Mouse (Mus musculus) CH12.LX (cell line): ENCODE results near the gene Map2k4.

Source experiments
- CHD2 ChIP-seq: IDR thresholded peaks from 2 replicates; pipeline ENCODE4 v1.6.1; 2011; ENCODE audit warnings: low read length, improper control_type of control experiment
- CTCF ChIP-seq, 2 experiments: IDR thresholded peaks in 1 of 2; conservative IDR thresholded peaks in 1 of 2; 2 replicates each; pipeline ENCODE4 v1.5.1; 2011 to 2012; ENCODE audit warnings: low read depth in 2 of 2, low read length in 2 of 2, improper control_type of control experiment in 1 of 2, inconsistent platforms in 1 of 2, mild to moderate bottlenecking in 1 of 2, moderate library complexity in 1 of 2
- MAFK ChIP-seq: IDR thresholded peaks from 2 replicates; pipeline ENCODE4 v1.6.1; 2011; ENCODE audit warnings: low read length, improper control_type of control experiment; ENCODE audit not compliant: insufficient replicate concordance
- MAX ChIP-seq: IDR thresholded peaks from 2 replicates; pipeline ENCODE4 v1.6.1; 2011; ENCODE audit warnings: low read length, improper control_type of control experiment
- NRF1 ChIP-seq: IDR thresholded peaks from 2 replicates; pipeline ENCODE4 v1.6.1; 2014; ENCODE audit warnings: low read depth, mild to moderate bottlenecking, inconsistent platforms, low read length, improper control_type of control experiment, moderate library complexity
- POLR2A ChIP-seq: IDR thresholded peaks from 2 replicates; pipeline ENCODE4 v1.6.1; 2011; ENCODE audit warnings: low read depth, mild to moderate bottlenecking, improper control_type of control experiment, low read length
- POLR2AphosphoS2 ChIP-seq: IDR thresholded peaks from 2 replicates; pipeline ENCODE4 v1.6.1; 2011; ENCODE audit warnings: low read depth, low read length, improper control_type of control experiment
- SIN3A ChIP-seq: IDR thresholded peaks from 2 replicates; pipeline ENCODE4 v1.6.1; 2012; ENCODE audit warnings: low read length, improper control_type of control experiment, inconsistent platforms
- USF2 ChIP-seq: conservative IDR thresholded peaks from 2 replicates; pipeline ENCODE4 v1.6.1; 2011; ENCODE audit warnings: low read depth, low read length, improper control_type of control experiment
- ZKSCAN1 ChIP-seq: IDR thresholded peaks from 2 replicates; pipeline ENCODE4 v1.6.1; 2012; ENCODE audit warnings: low read depth, inconsistent platforms, low read length, improper control_type of control experiment, borderline replicate concordance

DNA sequence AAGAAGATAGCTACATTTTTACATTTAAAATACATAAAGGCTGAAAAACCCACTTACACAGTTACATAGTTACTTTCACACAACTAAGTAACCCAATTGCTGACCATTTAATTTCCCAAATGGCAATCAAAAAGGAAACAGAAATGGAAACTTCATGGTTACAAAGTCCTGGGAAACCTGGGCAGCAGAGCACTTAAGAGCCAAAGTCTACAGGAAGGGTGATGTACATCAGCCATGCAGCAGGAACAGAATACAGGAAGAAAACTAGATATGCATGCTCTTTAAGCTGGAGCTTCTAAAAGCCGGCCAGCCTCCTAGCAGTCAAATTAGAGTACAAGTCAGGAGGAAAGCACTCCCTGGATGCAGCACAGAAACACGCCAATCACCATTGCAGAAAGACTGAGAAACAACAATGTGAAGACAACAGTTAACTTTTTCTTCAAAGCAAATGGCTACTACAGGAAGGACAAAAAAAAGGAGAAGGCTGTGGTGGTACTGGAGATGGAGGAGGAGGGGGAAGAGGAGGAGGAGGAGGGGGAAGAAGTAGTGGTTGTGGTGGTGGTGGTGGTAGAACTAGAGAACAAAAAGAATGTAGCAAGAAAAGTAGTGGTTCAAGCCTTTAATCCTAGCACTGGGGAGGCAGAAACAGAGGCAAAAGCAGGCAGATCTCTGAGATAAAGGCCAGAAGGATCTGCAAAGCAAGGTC lies 11.0 kb downstream of the Map2k4 start:
- TF ChIP-seq ZKSCAN1 (no peak), MAFK (no peak), CHD2 (no peak), POLR2A (no peak), POLR2AphosphoS2 (no peak), NRF1 (no peak), CTCF (conservative IDR thresholded peaks at IDR 0.05 in 1 of 2, IDR thresholded peaks at IDR 0.05 in 1 of 2; ENCODE audit: low read depth in 2 of 2, low read length in 2 of 2) (no peak), MAX (no peak), SIN3A (no peak), USF2 (no peak)
